Mouse (Mus musculus) activated CD4-positive, CD25-positive, alpha-beta regulatory T cell, adult 4 months (primary cell): ENCODE data around the gene Phospho1. TPM values are rescaled to one million over a fixed set of nuclear protein-coding genes. Genes with fewer than 3 reads are reported as not detected.

ENCODE experiments used
- ATAC-seq: one replicate; pipeline ENCODE4 v1.8.0; 2017
- polyA plus RNA-seq, 2 experiments: library from polyadenylated mRNA; unstranded; fragments of 100-300 nt; shearing (Covaris generic); gene quantifications; one replicate each; pipeline ENCODE4 v1.2.1; 2017

Gene Phospho1
- polyA plus RNA-seq, 2 experiments from 2014 or later: not detected

DNA sequence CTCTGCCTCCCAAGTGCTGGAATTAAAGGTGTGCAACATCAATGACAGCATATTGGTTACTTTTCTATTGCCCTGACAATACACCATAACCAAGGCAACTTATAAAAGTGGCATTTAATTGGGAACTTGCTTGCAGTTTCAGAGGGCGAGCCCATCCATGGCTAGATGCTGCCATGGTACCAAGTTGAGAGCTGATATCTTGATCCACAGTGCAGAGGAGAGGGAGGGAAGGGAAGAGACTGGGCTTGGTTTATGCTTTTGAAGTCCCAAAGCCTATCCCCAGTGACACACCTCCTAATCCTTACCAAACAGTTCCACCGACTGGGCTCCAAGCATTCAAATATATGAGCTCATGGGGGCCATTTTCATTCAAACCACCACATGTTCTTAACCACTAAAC, 10.2 kb upstream of the Phospho1 start:
- ATAC-seq: no peak

DNA sequence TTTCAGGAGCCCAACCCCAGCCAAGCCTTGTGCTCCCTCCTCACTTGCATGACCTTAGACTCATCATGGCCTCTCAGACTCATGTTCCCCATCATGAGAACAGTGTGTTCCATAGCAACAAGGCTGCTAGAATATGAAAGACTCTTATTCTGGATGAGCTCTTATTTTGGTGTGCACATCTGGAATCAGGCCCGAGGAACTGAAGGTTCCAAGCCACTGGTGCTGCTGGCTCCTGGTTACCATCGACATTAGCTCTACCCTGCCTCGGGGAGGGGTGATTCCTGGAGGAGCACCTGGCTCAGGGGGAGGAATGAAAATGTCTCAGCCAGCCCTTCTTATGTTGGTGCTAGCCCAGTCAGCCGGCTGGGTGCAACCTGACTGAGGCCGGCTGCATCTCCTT, 9.4 kb upstream of the Phospho1 start:
- no peak for ATAC-seq

DNA sequence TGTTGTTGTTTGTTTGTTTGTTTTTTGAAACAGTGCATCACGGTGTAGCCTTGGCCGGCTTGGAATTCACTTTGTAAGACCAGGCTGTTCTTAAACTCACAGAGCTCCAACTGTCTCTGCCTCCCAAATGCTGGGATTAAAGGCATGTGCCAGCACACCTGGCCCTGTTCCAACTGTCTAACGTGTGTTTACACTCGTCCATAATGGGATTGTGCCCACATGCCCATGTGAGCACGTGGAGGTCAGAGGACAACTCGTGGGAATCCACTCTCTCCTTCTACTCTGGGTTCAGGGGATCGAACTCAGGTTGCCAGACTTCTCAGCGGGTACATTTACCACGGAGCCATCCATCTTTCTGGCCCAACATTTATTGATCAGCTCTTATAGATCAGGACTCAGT, 8.9 kb upstream of the Phospho1 start:
- no peak for ATAC-seq

DNA sequence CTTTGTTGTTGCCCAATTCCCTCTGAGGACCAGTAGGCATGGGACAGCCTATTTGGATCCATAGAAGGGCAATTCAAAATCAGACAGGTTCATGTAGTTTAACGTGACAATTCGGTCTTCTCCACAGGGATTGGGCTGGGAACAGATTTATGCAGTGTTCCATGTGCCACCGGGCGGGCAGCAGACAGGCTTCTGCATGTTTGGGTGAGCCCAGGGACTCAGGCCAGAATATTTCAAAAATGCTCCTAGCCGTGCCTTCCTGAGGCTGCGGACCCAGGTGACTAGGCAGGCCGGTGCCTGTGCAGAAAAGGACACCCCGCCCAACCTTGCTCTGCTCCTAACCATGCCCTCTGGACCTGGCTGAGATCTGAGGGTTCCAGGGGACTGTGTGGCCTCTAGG, 5.2 kb upstream of the Phospho1 start:
- no peak for ATAC-seq

DNA sequence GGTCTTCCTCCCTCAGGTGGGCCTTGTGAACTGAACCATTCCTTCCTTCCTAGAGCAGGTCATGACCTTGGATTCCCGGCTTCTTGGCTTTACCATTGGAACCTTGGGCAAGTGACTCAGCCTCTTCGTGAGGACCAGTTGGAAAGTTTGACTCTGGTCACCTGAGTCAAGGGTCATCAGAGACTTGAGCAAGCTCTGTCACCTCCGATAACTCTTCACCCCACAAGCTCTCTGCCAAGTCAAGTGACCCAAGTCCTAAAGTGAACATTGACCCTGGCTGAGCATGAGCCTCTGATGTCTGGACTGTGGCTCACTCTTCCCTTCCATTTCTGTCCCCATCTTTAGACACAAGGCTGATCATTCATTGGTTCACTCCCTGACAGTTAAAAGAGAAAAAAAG, 2.8 kb upstream of the Phospho1 start:
- no peak for ATAC-seq

DNA sequence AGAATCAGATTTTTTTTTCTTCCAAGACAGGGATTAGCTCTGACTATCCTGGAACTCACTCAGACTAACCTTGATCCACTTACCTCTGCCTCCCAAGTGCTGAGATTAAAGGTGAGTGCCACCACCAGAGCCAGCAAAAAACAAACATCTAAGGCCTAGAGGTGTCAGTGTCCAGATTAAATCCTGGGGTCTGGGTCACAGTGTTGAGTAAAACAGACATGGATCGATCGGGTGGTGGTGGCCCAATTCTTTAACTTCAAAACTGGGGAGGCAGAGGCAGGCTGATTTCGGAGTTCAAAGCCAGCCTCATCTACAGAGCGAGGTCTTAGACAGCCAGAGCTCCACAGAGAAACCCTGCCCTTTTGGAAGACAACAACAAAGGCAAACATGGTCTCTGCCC, 1.9 kb upstream of the Phospho1 start:
- no peak for ATAC-seq

DNA sequence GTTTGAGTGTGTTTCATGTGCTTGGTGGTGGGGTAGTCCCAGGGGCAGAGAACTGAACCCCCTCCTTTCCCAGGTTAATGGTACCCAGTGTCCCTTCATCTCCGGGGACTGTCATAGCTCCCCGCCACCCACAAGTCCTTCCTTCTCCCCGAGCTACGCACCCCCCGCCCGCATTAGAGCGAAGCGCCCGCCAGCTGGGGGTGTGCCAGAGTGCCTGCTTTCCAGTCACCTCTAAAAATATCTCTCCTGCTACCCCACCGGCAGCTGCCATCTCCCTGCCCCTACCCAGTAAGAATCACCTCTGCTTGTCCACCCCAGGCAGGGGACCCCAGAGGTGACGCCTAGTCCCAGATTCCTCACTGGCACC, 561 bp downstream of the Phospho1 start:
- ATAC-seq: no peak

DNA sequence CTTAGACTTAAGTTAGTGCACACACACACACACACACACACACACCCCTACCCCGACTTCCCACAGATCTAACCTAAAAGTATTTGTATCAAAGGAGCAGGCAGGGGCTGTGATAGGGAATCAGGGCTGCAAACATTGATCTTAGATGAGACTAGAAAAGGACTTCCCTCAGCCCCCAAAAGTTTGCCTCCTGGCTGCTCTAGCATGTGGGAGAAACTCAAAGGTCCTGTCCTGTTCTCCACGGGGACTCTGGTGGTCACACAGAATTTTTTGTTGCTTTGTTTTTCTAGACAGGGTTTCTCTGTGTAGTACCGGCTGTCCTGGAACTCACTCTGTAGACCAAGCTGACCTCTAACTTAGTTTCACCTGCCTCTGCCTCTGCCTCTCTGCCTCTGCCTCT, 1.3 kb downstream of the Phospho1 start:
- ATAC-seq: no peak

DNA sequence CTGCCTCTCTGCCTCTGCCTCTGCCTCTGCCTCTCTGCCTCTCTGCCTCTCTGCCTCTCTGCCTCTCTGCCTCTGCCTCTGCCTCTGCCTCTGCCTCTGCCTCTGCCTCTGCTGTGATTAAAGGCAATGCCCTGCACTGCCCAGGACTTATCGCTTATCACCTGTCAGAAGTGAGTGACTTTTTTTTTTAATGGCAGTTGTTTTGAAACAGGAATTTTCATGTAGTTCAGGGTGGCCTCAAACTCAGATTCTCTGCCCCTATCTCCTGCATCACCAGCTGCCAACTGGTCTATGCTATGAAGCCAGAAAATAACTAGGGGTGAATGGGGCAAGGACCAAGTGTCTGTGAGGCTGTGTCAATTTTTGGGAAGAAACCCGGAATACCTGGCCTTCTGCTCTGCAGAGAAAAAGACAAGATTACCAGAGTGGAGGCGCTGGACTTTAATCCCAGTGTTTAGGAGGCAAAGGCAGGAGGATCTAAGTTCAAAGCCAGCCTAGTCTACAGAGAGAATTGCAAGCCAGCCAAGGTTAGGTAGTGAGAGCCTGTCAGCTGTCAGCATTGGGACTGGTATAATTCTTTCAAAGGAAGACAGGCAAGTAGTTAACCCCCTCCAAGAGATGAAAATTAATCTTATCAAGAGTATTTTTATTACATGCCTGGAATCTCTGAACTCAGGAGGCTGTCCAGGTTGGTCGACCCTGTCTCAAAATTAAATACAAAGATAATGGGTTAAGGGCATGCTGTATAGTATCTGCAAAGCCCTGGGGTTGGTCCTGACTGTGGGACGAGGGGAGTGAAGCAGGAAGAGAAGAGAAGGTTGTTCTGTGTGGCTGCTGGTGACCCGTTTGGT, 2.2 kb downstream of the Phospho1 start:
- no peak for ATAC-seq

DNA sequence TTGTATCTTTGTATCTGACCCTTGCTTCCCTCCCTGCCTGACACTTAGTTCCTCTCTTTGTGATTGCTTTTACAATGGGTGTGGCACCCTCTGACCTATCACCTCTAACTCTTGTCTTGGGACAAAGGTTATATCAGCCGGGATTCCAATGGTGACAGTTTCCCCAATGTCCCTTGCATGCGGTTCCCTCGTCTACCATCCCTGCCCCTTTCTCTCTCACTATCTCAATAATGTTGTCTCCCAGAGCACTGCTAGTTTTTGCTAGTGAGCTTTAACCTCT, 2.8 kb downstream of the Phospho1 start:
- no peak for ATAC-seq

DNA sequence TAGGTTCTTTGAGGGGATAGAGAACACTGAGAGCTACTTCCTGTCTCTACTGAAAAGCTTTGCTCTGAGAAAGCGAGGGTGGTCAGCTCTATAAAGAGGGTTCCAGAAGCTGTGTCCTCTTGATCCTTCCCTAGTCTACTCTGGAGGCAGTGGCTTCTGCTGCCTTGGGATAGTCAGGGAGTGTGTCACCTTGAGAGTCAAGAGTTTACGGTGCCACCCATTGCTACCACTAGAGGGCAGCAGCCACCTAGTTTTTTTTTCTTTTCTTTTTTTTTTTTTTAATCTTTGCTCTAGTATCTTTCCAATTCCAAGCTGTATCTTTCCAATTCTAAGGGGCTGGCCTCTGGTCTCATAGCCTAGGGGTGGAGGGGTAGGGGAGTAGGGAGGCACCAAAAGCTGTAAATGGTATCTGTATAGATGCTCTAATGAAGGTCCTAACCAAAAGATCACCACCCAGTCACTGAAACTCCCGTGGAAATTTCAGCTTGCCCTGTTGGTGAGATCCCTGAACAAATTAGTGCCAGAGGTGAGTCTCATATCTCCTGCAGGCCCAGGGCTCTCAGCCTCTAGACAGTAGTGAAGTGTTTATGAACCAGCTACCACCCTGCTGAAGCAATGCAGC, 3.3 kb downstream of the Phospho1 start:
- ATAC-seq: no peak

DNA sequence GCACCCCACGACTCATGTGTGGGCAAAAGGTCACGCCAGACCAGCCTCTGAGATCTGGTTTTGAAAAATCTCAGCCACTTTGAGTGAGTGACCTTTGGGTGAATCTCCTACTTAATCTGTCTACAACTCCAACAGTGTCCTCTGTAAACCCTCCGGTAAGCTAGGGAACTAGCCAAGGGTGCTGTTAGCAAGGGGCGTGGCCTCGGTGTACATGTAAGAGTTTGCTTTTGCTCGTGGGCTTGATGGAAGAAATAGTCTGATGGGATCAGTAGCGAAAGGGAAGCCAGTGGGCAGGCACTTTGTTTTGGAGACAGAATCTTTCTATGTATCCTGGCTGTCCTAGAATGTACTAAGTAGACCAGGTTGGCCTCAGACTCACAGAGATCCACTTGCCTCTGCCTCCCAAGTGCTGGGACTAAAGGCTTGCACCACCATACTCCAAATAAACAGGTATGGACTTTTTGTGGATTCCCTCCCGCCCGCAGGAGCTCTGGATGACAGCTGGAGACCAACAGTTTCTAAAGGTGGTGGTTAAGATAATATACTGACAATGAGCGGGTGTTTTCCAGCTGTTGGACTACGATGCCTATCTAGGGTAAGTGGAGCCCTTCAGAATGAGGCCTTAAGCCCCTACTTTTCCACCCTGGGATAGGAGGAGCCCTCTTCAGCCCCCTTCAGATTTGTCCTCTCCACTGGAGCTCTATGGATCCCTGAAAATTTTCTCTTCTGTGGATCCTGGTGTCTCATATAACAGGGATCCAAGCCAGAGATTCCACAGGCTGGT, 4.1 kb downstream of the Phospho1 start:
- no peak for ATAC-seq

DNA sequence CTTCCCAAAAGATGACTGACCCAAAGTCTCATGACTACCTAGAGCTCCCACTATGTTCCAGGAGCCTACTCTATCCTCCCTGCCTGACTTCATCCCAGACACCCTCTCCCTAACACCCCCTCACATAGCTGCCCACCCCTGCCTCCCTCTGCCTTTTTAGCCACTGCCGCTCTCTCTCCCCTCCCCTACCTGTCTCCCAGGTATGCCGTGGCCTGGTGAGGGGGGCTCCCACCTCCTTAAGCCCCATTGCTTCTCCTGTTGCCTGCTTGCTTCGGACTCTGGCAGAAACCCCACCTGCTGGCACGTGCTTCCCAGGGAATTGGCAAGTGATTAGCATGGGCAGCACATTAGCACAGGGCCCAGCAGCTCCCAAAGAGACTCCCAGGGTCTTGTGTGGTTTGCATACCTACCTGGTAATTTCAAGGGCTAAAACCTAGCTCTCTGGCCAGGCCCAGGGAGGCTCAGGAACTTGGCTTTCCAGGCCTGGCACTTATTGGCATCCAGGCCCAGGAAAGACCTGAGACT, 5.3 kb downstream of the Phospho1 start:
- no peak for ATAC-seq

DNA sequence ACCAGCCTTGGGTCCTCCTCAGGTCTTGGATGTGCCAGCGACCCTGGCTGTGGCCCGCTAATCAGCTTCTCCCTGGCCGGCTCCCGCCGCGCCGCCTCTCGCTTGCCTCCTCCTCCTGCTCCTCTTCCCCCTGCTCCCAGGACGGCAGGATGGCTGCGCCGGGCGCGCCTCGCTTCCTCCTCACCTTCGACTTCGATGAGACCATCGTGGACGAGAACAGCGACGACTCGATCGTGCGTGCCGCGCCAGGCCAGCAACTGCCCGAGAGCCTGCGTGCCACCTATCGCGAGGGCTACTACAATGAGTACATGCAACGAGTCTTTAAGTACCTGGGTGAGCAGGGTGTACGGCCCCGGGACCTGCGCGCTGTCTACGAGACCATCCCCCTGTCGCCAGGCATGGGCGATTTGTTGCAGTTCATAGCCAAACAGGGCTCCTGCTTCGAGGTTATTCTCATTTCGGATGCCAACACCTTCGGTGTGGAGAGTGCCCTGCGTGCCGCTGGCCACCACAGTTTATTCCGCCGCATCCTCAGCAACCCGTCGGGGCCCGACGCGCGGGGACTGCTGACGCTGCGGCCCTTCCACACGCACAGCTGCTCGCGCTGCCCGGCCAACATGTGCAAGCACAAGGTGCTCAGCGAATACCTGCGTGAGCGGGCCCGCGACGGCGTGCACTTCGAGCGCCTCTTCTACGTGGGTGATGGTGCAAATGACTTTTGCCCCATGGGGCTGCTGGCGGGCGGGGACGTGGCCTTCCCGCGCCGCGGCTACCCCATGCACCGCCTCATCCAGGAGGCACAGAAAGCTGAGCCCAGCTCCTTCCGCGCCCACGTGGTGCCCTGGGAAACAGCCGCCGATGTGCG, 6.3 kb downstream of the Phospho1 start:
- no peak for ATAC-seq

DNA sequence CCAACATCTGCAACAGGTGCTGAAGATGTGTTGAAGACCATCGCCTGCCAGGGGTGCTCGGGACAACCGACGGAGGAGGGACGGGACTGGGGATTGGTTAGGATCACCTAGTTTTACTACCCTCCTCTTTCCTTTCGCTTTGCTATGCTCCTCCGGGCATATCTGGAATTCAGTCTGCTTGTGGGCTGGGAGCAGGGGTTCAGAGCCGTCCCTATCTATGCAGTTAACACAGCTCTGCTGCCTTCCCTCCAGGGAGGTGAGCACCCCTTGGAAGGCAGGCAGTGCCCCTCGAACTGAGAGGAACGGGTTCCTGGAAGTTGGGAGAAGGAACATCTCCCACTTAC, 6.9 kb downstream of the Phospho1 start:
- no peak for ATAC-seq

DNA sequence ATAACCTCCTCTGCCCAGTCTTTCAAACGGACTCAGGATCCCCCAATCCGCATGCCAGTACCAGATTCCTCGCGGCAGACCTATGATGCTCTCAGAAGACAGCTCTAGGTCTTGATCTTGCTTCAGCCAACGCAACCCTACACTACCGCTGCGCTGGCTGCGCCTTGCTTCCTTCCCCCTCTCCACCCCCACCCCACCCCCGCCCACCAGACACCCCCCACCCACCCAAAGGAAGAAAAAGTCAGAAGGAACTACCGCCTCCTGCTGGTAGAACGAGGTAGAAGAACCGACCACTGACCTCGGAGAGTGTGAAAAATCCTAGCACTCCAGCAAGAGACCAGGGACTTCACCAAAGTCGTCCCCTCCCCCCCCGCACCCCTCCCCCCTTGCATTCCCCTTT, 7.3 kb downstream of the Phospho1 start:
- no peak for ATAC-seq

DNA sequence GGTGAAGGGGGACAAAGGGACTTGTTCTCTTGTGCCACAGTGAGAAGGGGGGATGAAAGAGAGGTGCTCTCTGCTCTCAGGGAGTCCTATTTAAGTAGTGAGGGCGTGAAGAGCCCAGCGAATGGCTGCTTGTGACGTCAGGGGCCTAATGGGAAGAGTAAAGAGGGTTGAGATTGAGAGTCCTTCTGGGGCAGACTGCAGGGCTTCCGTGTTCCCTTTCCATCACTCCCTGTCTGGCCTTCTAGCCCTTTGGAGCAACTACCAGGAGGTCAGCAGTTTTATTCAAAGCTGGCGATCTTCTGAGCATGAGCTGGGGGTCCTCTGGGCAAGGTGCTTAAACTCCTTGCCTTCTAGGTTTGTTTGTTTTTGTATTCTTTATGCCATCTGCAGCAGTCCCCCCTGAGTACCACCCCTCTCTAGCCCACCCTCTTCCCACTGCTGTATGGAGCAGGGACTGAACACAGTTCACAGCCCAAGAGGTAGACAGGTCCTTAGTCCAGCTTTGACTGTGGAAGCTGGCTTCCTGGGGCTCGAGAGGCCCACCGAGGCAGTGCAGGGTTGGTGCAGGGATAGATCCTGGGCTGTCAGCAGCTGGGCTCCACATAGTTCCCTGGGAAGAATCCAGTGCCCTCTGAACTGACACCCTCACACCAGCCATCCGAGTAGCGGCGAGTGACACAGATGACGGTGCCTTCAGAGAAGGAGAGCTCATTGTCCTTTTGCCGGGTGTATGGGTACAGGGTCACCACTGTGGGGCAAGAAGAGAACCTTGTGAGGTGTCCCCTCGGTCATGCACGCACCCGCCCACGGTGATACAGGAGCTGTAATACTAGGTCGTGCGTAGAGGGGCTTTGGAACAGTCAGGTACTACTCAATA, 8.1 kb downstream of the Phospho1 start:
- no peak for ATAC-seq

DNA sequence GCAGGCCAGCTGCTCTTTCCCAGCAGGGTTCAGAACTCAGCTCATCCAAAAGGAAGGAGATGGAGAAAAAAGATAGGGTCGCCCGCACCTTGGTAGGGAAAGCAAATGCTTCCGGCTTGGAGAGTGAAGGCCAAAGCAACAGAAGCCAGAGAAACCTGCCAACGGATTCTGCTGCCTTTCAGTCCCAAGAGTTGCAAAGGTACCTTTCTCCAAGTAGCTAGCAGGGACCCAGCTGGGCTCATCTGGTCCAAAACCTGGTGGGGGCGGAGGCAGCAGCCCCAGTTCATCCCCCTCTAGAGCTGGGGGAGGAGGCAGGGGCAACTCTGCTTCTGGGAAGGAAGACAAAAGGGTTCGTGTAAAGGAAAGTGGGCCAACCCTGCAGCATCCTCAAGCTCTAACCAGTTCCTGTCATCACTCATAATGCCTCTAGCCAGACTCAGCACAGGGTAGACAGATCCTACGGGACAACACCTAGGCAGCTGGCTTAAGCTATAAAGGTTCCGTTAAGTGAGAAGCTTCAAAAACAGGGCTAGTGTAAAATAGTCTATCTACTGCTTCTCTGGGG, 8.8 kb downstream of the Phospho1 start:
- no peak for ATAC-seq

DNA sequence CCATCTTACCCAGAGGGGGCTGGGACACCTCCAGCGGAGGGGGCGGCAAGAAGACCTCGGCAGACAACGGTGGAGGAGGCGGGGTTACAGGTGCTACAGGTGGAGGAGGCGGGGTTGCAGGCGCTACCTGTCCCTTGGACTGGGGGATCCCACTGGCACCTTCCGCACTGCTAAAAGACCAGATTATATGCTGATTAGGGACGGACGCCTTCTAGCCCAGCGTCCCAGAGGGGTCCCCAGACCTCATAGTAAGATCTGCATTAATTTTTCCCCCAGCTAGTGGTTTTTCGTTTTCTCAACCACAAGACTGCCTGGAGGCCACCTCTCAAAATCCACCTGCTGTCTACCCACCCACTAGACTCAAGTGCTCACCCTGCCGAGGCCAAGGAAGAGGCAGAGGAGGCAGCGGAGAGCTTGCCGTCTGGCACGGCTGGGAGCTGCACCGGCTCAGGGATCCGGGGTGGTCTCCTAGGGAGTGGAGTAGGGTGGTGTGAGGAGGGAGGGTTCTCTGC, 9.4 kb downstream of the Phospho1 start:
- ATAC-seq: peak; percentile 3

DNA sequence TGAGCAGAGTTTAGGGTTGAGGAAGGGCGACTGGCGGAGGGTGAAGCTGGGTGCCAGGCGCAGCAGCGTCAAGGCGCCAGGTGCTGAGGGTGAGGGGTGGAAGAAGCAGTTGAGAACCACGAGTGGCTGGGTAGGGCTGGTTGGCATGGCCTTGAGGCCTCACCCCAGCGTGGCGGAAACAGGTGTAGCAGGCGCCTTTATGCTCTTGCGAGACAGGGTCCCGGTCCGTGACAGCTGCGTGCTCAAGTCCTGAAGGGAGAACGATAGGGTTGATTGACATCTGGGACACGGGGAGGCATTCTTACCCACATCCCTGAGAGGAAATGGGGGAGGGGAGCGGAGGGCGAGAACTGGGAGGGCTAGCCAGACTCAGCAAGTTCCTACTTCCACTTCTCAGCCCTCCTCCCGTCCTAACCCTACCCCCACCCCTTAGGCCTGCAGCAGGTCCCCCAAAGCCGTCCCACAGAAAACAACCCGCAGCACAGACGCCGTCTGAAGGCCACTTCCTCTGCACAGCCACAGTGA, 9.9 kb downstream of the Phospho1 start:
- peak; percentile 57 for ATAC-seq
